Mouse (Mus musculus) retina, postnatal 1 day (tissue): Measurements from ENCODE around the gene Wdsub1.
"Not testable (repeated sequence)": the region's sequence is repeated elsewhere in the genome, so short reads cannot be mapped to it uniquely, and the experiment has no call there.

Experiments
- DNase-seq: peaks from one replicate; pipeline ENCODE4 v3.0.0-alpha.2; 2012

Gene Wdsub1

GRCm38 (mm10) chr2:59881831-59882741 is at the start of gene Wdsub1:
Wdsub1 (minus strand) TSS chr2:59882591.
- DNase-seq: peak; percentile 95

GRCm38 (mm10) chr2:59913610-59914009 is 31.2 kb upstream of the Wdsub1 start:
- DNase-seq: peak; percentile 28

GRCm38 (mm10) chr2:59908048-59908447 is 25.7 kb upstream of the Wdsub1 start:
- DNase-seq: no peak

- no peak for DNase-seq
Measured at GRCm38 (mm10) chr2:59904007-59904406, 21.6 kb upstream of the Wdsub1 start.

GRCm38 (mm10) chr2:59898666-59899065 is 16.3 kb upstream of the Wdsub1 start:
- no peak for DNase-seq

- no peak for DNase-seq
Measured at GRCm38 (mm10) chr2:59898105-59898504, 15.7 kb upstream of the Wdsub1 start.

- DNase-seq: no peak
Measured at GRCm38 (mm10) chr2:59896837-59897236, 14.4 kb upstream of the Wdsub1 start.

- DNase-seq: no peak
Measured at GRCm38 (mm10) chr2:59896400-59896799, 14.0 kb upstream of the Wdsub1 start.

- DNase-seq: no peak
Measured at GRCm38 (mm10) chr2:59889699-59890098, 7.3 kb upstream of the Wdsub1 start.

GRCm38 (mm10) chr2:59882742-59883281 is 421 bp upstream of the Wdsub1 start:
- DNase-seq: no peak

GRCm38 (mm10) chr2:59881404-59881803 is 987 bp downstream of the Wdsub1 start:
- DNase-seq: no peak

GRCm38 (mm10) chr2:59878221-59878620 is 4.2 kb downstream of the Wdsub1 start:
- DNase-seq: no peak

- DNase-seq: no peak
Measured at GRCm38 (mm10) chr2:59877335-59877734, 5.1 kb downstream of the Wdsub1 start.

- DNase-seq: no peak
Measured at GRCm38 (mm10) chr2:59876482-59876881, 5.9 kb downstream of the Wdsub1 start.

GRCm38 (mm10) chr2:59870526-59870925 is 11.9 kb downstream of the Wdsub1 start:
- DNase-seq: no peak

- DNase-seq: no peak
Measured at GRCm38 (mm10) chr2:59862618-59863017, 19.8 kb downstream of the Wdsub1 start.

- no peak for DNase-seq
Measured at GRCm38 (mm10) chr2:59854363-59854762, 28.0 kb downstream of the Wdsub1 start.

GRCm38 (mm10) chr2:59853543-59853942 is 28.8 kb downstream of the Wdsub1 start:
- no peak for DNase-seq

GRCm38 (mm10) chr2:59852916-59853315 is 29.5 kb downstream of the Wdsub1 start:
- DNase-seq: no peak

- DNase-seq: not testable (repeated sequence)
Measured at GRCm38 (mm10) chr2:59851885-59852284, 30.5 kb downstream of the Wdsub1 start.

GRCm38 (mm10) chr2:59843848-59844247 is 38.5 kb downstream of the Wdsub1 start:
- no peak for DNase-seq

- no peak for DNase-seq
Measured at GRCm38 (mm10) chr2:59843156-59843555, 39.2 kb downstream of the Wdsub1 start.

- no peak for DNase-seq
Measured at GRCm38 (mm10) chr2:59842556-59843008, 39.8 kb downstream of the Wdsub1 start.

- no peak for DNase-seq
Measured at GRCm38 (mm10) chr2:59841944-59842343, 40.4 kb downstream of the Wdsub1 start.
